Mouse (Mus musculus): ENCODE data around the gene Ep400.
"Not testable (repeated sequence)": the region's sequence is repeated elsewhere in the genome, so short reads cannot be mapped to it uniquely, and the experiment has no call there.

Ep400 gene

GRCm38 (mm10) chr5:110779998-110780760 is 9.7 kb upstream of the Ep400 start, which contains the start of gene Pus1:
Pus1 (minus strand) TSS chr5:110780659.
- peak; percentile 83 to 93 for DNase-seq (ENCODE audit: low spot score in 2 of 2)

GRCm38 (mm10) chr5:110779276-110779997 is 8.9 kb upstream of the Ep400 start:
- DNase-seq (ENCODE audit: low spot score in 2 of 2): no peak

GRCm38 (mm10) chr5:110778263-110778662 is 7.7 kb upstream of the Ep400 start:
- no peak for DNase-seq (ENCODE audit: low spot score in 2 of 2)

GRCm38 (mm10) chr5:110776141-110776540 is 5.6 kb upstream of the Ep400 start:
- DNase-seq (ENCODE audit: low spot score in 2 of 2): no peak

GRCm38 (mm10) chr5:110774511-110774910 is 4.0 kb upstream of the Ep400 start:
- DNase-seq (ENCODE audit: low spot score in 2 of 2): no peak

- not testable (repeated sequence) for DNase-seq (ENCODE audit: low spot score in 2 of 2)
Observed at GRCm38 (mm10) chr5:110772945-110773344, 2.4 kb upstream of the Ep400 start.

DNA sequence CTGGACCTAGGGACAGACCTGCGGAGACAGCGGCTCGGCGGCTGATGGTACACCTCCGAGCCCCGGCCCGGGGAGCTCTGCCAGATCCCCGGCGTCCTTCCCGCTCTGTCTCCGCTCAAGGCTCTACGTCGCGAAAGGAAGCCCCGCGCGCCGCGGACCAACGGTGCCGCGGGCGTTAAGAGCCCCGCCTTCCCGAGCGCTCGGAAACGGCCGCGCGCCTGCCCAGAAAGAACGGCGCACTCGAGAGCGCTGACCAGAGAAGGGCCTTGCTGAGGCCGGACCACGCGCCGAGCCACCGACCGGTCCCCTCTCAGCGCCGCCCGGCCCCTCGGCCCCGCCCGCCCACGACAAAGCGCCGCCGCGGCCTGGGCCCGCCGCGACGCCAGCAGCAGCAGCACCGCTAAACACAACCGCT is 479 bp downstream of the Ep400 start:
- DNase-seq (ENCODE audit: low spot score in 2 of 2): peak in 1 of 2 experiments; percentile 74

- no peak for DNase-seq (ENCODE audit: low spot score in 2 of 2)
Observed at GRCm38 (mm10) chr5:110769272-110769671, 1.2 kb downstream of the Ep400 start.

GRCm38 (mm10) chr5:110763890-110764289 is 6.6 kb downstream of the Ep400 start:
- DNase-seq (ENCODE audit: low spot score in 2 of 2): no peak

DNA sequence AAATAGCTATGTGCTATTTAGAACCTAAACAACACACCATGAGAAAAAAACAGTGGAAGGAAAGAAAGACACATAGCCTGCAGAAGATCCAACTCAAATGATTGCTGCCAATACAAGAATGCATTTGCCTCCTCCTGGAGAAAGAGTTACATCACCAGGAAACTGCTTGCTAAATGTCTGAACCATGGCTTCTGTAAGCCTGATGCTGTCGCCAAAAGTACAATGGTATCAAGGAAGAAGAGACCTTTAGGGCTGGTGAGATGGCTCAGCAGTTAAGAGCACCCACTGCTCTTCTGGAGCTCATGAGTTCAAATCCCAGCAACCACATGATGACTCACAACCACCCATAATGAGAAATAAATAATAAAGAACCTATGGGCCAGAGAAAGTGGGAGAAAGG is 25.5 kb downstream of the Ep400 start:
- DNase-seq (ENCODE audit: low spot score in 2 of 2): no peak

- DNase-seq (ENCODE audit: low spot score in 2 of 2): no peak
Observed at GRCm38 (mm10) chr5:110739496-110740275, 30.8 kb downstream of the Ep400 start.

DNA sequence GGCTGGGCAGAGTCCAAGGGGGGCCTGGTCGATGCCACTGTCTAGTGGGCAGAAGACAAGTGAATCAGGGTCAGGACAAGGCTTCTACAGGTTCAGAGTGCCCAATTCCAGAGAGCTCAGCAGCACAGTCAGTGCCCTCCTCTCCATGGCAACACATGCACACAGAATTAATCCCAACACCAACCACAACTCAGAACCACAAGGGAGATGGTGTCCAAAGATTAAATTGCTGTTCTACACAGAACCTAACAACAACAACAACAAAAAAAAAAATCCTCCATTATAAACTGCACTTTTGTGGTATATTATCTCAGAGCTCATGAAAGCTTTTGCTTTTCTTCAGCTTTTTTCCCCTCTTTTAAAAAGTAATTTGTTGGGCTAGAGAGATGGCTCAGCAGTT is 34.9 kb downstream of the Ep400 start:
- DNase-seq (ENCODE audit: low spot score in 2 of 2): no peak

DNA sequence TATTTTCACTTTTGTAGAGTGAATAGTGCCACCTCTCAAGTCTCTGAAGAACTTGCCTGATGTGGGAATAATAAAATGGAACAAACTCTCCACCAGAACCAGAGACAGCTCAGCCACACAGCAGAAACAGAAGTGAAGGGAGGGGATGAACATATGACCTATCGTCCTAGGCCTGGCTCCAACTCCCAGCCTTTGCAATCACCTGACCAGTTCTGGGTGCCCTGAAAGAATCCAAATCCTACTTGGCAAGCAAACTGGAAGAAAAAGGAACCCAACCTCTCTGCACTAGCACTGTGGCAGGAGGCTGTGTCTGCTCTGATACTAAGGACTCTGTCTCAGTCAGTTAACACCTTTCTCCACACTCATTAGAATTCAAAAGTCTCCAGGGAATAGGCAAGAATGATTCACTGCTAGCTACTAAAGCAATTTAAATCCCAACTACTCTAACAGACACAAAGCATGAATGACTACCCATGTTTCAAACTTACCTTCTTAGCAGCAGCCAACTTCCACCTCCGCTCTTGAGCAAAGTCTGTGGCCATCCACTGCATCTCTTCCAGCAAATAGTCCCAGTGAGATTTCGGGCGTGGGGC is 37.2 kb downstream of the Ep400 start:
- no peak for DNase-seq (ENCODE audit: low spot score in 2 of 2)

DNA sequence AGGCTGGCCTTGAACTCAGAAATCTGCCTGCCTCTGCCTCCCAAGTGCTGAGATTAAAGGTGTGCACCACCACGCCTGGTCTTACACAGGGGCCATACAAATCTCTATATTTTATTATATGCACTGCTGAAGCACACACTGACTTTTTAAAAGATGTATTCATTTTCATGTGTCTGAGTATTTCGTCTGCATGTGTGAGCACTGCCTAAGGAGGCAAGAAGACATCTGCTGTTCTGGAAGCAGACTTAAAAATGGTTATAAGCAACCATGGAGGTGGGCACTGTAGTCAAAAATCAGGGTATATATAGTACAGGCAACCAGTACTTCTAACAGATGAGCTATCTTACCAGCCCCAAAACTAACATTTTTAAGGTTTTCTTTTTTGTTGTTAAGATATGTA is 39.3 kb downstream of the Ep400 start:
- DNase-seq (ENCODE audit: low spot score in 2 of 2): no peak

GRCm38 (mm10) chr5:110727850-110728249 is 42.7 kb downstream of the Ep400 start:
- DNase-seq (ENCODE audit: low spot score in 2 of 2): no peak

GRCm38 (mm10) chr5:110723543-110723942 is 47.0 kb downstream of the Ep400 start:
- DNase-seq (ENCODE audit: low spot score in 2 of 2): no peak

DNA sequence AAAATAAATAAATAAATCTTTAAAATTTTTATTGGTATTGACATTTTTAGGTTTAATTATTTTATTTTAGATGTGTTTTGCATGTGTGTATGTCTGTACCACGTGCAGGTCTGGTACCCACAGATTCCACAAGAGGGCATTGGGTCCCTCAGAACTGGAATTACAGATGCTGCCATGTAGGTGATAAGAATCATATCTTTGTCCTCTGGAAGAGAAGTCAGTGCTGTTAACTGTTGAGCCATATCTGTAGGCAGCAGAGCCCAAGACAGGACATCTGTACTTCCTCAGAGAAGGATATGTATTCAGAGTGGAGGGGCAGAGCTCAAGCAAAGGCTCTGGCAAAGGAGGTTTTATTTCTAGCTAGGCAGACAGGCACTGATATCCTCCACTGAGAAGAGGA is 49.1 kb downstream of the Ep400 start:
- DNase-seq (ENCODE audit: low spot score in 2 of 2): not testable (repeated sequence)

- no peak for DNase-seq (ENCODE audit: low spot score in 2 of 2)
Observed at GRCm38 (mm10) chr5:110711455-110711854, 59.1 kb downstream of the Ep400 start.

GRCm38 (mm10) chr5:110709256-110709655 is 61.3 kb downstream of the Ep400 start:
- no peak for DNase-seq (ENCODE audit: low spot score in 2 of 2)

- DNase-seq (ENCODE audit: low spot score in 2 of 2): no peak
Observed at GRCm38 (mm10) chr5:110704004-110704403, 66.5 kb downstream of the Ep400 start.

GRCm38 (mm10) chr5:110698617-110699016 is 71.9 kb downstream of the Ep400 start:
- no peak for DNase-seq (ENCODE audit: low spot score in 2 of 2)

- no peak for DNase-seq (ENCODE audit: low spot score in 2 of 2)
Observed at GRCm38 (mm10) chr5:110682041-110682440, 88.5 kb downstream of the Ep400 start.
